ENCODE assay signal across 10 mouse cellular contexts in the genomic region with DNA sequence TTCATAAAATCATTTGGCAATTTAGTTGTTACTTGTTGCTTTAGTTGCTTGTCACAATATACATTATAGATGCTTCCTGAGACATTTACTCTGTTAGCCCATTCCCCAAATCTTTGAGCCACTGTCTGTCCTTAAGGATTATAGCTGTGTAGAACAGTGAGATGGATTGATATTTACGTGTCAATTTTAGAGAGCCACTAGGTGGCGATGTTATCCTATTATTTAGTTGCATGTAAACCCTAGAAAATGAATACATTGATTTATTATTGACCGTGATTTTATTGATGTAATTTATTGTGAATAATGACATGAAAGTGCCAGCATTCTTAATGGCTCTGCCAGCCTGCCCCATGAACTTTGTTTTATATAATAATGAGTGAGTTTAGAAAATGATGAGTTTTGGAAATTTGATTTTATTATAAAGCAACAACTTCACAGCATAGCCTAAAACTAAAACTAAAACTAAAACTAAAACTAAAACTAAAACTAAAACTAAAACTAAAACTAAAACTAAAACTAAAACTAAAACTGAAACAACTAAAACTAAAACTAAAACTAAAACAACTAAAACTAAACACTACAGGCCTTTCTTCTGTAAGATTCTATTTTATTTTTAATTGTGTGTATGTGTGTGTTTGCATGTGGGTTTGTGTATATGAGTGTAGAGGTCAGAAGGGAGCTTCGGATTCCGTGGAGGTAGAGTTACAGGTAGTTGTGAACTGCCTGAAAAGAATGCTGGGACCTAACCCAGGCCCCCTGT.
A peak's percentile ranks its signal among the peaks of the same experiment; 100 is the strongest.
DNase-seq lines count a peak whose midpoint lies in the region; ATAC-seq and TF ChIP-seq lines count a peak whose summit lies in the region.
"Had no signal": no experiment of that assay in that cellular context is flagged by ENCODE, and none has a peak within 500 bp of the region (broad histone marks: within the 10 kb centered on the region; RNA-seq: fewer than 3 reads in every experiment).

No protein-coding gene starts in this region.

- peak overlapping the region in 1 of 3 experiments; percentile 24 for H3K4me3 ChIP-seq in CH12.LX (replicated peaks in 1 of 3; ENCODE audit: low read depth in 2 of 3, low read length in 2 of 3, poor library complexity in 1 of 3)
- no peak overlapping the region for H3K4me3 ChIP-seq in forebrain, embryonic 13.5 days
- H3K4me3 ChIP-seq: embryonic facial prominence, embryonic 15.5 days; liver, embryonic 13.5 days had no signal

- no peaks in the 10 kb centered on the region for H3K9me3 ChIP-seq in CH12.LX (replicated peaks; ENCODE audit: low read length)
- no peaks in the 10 kb centered on the region for H3K9me3 ChIP-seq in forebrain, embryonic 13.5 days (replicated peaks)
- H3K9me3 ChIP-seq: embryonic facial prominence, embryonic 15.5 days; liver, embryonic 13.5 days had no signal

- peak overlapping the region; percentile 60; the same call in 1 of the 2 replicates for H3K4me2 ChIP-seq in CH12.LX (ENCODE audit: insufficient read depth, low read depth, poor library complexity, severe bottlenecking)
- H3K4me2 ChIP-seq in forebrain, embryonic 13.5 days, result no peak overlapping the region
- H3K4me2 ChIP-seq: embryonic facial prominence, embryonic 15.5 days; liver, embryonic 13.5 days had no signal

- in situ Hi-C loops in CH12.LX (cut with MboI; ENCODE audit: low pct_ligation_motif_present, low pct_unique_long_range_greater_than_20kb, low sequenced_read_pairs), result loop anchor here (25.0 kb wide), 1 partner anchor 1072 kb away; a partner anchor contains a TSS

- TF ChIP-seq POLR2A in CH12.LX (IDR thresholded peaks at IDR 0.05; ENCODE audit: low read depth, low read length), result no peak

- H3K27me3 ChIP-seq in CH12.LX (replicated peaks), result no peaks in the 10 kb centered on the region
- H3K27me3 ChIP-seq in forebrain, embryonic 13.5 days, result no peaks in the 10 kb centered on the region
- H3K27me3 ChIP-seq: embryonic facial prominence, embryonic 15.5 days; liver, embryonic 13.5 days had no signal

- peak; percentile 81 for DNase-seq in layer of hippocampus, adult 11-12 months (ENCODE audit: low spot score)
- no peak for DNase-seq in layer of hippocampus, postnatal 36 days
- peak; percentile 74 for DNase-seq in CH12.LX (ENCODE audit: extremely low read depth)
- peak; percentile 78 for DNase-seq in adipocyte (ENCODE audit: low spot score)
- DNase-seq in kidney, postnatal 36 days, result peak; percentile 64 to 73
- DNase-seq in natural killer cell, adult 2 months (ENCODE audit: low spot score in 2 of 2), result peak; percentile 26 to 51
- DNase-seq: liver, embryonic 13.5 days had no signal

- peak; percentile 90 for TF ChIP-seq RAD21 in CH12.LX (IDR thresholded peaks at IDR 0.05; ENCODE audit: low read depth, low read length)

- peak; percentile 55; the same call in 1 of the 2 replicates for TF ChIP-seq EP300 in CH12.LX (IDR thresholded peaks at IDR 0.05; ENCODE audit: low read length)

- dilution Hi-C loops in CH12.LX (cut with MboI; ENCODE audit: extremely low pct_ligation_motif_present, extremely low pct_unique_long_range_greater_than_20kb, low sequenced_read_pairs), result no loop called here

- H3K79me2 ChIP-seq in CH12.LX (replicated peaks; ENCODE audit: control insufficient read depth, extremely low read depth, insufficient read depth, poor library complexity, severe bottlenecking), result no peaks in the 10 kb centered on the region

- peak in 1 of 2 experiments; percentile 77; a peak in 2 of 4 replicates for TF ChIP-seq CTCF in CH12.LX (conservative IDR thresholded peaks at IDR 0.05 in 1 of 2, IDR thresholded peaks at IDR 0.05 in 1 of 2; ENCODE audit: low read depth in 2 of 2, low read length in 2 of 2)

- H3K36me3 ChIP-seq in CH12.LX (replicated peaks in 1 of 2; ENCODE audit: control insufficient read depth in 1 of 2, insufficient read depth in 1 of 2, low read length in 1 of 2), result no peaks in the 10 kb centered on the region
- H3K36me3 ChIP-seq in forebrain, embryonic 13.5 days (ENCODE audit: poor library complexity, severe bottlenecking), result no peaks in the 10 kb centered on the region
- H3K36me3 ChIP-seq: embryonic facial prominence, embryonic 15.5 days; liver, embryonic 13.5 days had no signal

- no peak overlapping the region for H3K9ac ChIP-seq in CH12.LX (ENCODE audit: insufficient read depth, low read depth)
- H3K9ac ChIP-seq in forebrain, embryonic 13.5 days, result no peak overlapping the region
- H3K9ac ChIP-seq: embryonic facial prominence, embryonic 15.5 days; liver, embryonic 13.5 days had no signal

- peak overlapping the region; percentile 65 for H3K27ac ChIP-seq in CH12.LX (ENCODE audit: insufficient read depth, low read depth)
- H3K27ac ChIP-seq in forebrain, embryonic 13.5 days, result no peak overlapping the region
- H3K27ac ChIP-seq: embryonic facial prominence, embryonic 15.5 days; liver, embryonic 13.5 days had no signal

- 23% methylated on average over 5 of the region's 5 CpGs for WGBS in forebrain, embryonic 13.5 days

- peaks cover 0 to 8% of the 10 kb centered on the region in 2 experiments; a peak in 2 of 4 replicates for H3K4me1 ChIP-seq in CH12.LX (ENCODE audit: control insufficient read depth in 1 of 2, insufficient read depth in 2 of 2)
- H3K4me1 ChIP-seq in forebrain, embryonic 13.5 days, result no peaks in the 10 kb centered on the region
- H3K4me1 ChIP-seq: embryonic facial prominence, embryonic 15.5 days; liver, embryonic 13.5 days had no signal

- ATAC-seq in forebrain, embryonic 13.5 days, result peak; percentile 44; the same call in 1 of the 2 replicates
- ATAC-seq in monocyte, adult 5-6 weeks (replicated peaks; ENCODE audit: insufficient number of reproducible peaks, low FRiP score, low TSS enrichment, poor library complexity, severe bottlenecking), result no peak

TF ChIP-seq in CH12.LX, 34 proteins besides CTCF, POLR2A, EP300 and RAD21:
- no peak for TF ChIP-seq MAX (IDR thresholded peaks at IDR 0.05; ENCODE audit: low read length)
- no peak for TF ChIP-seq MXI1 (IDR thresholded peaks at IDR 0.05; ENCODE audit: low read depth, low read length)
- TF ChIP-seq NRF1 (IDR thresholded peaks at IDR 0.05; ENCODE audit: low read depth, low read length), result no peak
- peak; percentile 8; the same call in 1 of the 2 replicates for TF ChIP-seq JUN (IDR thresholded peaks at IDR 0.05; ENCODE audit: insufficient read depth, low read depth, low read length)
- no peak for TF ChIP-seq MAFK (IDR thresholded peaks at IDR 0.05; ENCODE audit: insufficient replicate concordance, low read length)
- no peak for TF ChIP-seq MEF2A (IDR thresholded peaks at IDR 0.05; ENCODE audit: borderline replicate concordance, low read depth, low read length)
- TF ChIP-seq TCF12 (IDR thresholded peaks at IDR 0.05; ENCODE audit: low read depth, low read length), result no peak
- no peak for TF ChIP-seq USF1 (IDR thresholded peaks at IDR 0.05; ENCODE audit: low read depth, low read length)
- TF ChIP-seq SIN3A (IDR thresholded peaks at IDR 0.05; ENCODE audit: low read length), result no peak
- no peak; the same call in 1 of the 2 replicates for TF ChIP-seq JUND (conservative IDR thresholded peaks at IDR 0.05; ENCODE audit: low read depth, low read length)
- no peak for TF ChIP-seq RCOR1 (conservative IDR thresholded peaks at IDR 0.05; ENCODE audit: low read depth, low read length)
- TF ChIP-seq CHD1 (IDR thresholded peaks at IDR 0.05; ENCODE audit: low read depth, low read length), result no peak
- TF ChIP-seq ETS1 (conservative IDR thresholded peaks at IDR 0.05; ENCODE audit: low read depth, low read length), result peak; percentile 89
- no peak for TF ChIP-seq USF2 (conservative IDR thresholded peaks at IDR 0.05; ENCODE audit: low read depth, low read length)
- TF ChIP-seq GABPA (IDR thresholded peaks at IDR 0.05; ENCODE audit: insufficient replicate concordance, low read depth, low read length), result no peak
- no peak for TF ChIP-seq UBTF (IDR thresholded peaks at IDR 0.05; ENCODE audit: low read depth, low read length)
- peak; percentile 41 for TF ChIP-seq SMC3 (IDR thresholded peaks at IDR 0.05; ENCODE audit: low read depth, low read length)
- TF ChIP-seq E2F4 (IDR thresholded peaks at IDR 0.05; ENCODE audit: insufficient replicate concordance, low read depth, low read length), result no peak
- no peak for TF ChIP-seq BHLHE40 (IDR thresholded peaks at IDR 0.05; ENCODE audit: low read depth, low read length)
- TF ChIP-seq IRF4 (IDR thresholded peaks at IDR 0.05; ENCODE audit: low read depth, low read length), result peak; percentile 67

Comparison
In these comparisons a context has a peak if more than half of its experiments do, and no peak if none do; other contexts are left out.
1. DNase-seq: peak in layer of hippocampus, adult 11-12 months (single experiment), CH12.LX (single experiment), adipocyte (single experiment), kidney, postnatal 36 days (2 of 2) and natural killer cell, adult 2 months (2 of 2); none in layer of hippocampus, postnatal 36 days (0 of 2).